Mouse (Mus musculus) thymus, postnatal 10 days (tissue): Measurements from ENCODE around the gene Adam15.
A peak's percentile ranks its signal among the peaks of the same experiment; 100 is the strongest.

Experiments used
- DNase-seq, 2 experiments: peaks; one replicate each; pipeline ENCODE4 v3.0.0; 2021; ENCODE audit warnings: low spot score in 2 of 2

Adam15 gene

DNA sequence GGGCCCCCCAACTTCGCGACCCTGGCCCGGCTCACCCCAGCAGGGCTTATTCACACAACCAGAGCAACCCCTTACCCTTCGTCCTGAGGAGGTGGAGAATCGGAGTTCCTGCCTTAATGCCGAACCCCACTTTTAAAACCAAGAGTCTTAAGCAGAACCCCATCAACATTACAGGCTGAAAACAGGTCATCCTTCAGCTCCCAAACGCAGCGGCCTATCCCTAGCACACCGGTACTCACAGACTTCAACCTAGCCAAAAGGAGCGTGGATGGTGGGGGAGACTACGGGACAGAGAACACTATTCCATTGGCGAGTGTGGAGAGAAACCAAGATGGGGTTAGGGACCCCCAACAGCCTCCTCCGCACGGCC lies 27.7 kb downstream of the Adam15 start:
- DNase-seq = no peak

- DNase-seq = no peak
Observed at GRCm38 (mm10) chr3:89321183-89322130, 28.3 kb downstream of the Adam15 start.

GRCm38 (mm10) chr3:89320581-89321182 lies 29.1 kb downstream of the Adam15 start:
- DNase-seq = no peak

- no peak for DNase-seq
Observed at GRCm38 (mm10) chr3:89319591-89320350, 30.0 kb downstream of the Adam15 start.

DNA sequence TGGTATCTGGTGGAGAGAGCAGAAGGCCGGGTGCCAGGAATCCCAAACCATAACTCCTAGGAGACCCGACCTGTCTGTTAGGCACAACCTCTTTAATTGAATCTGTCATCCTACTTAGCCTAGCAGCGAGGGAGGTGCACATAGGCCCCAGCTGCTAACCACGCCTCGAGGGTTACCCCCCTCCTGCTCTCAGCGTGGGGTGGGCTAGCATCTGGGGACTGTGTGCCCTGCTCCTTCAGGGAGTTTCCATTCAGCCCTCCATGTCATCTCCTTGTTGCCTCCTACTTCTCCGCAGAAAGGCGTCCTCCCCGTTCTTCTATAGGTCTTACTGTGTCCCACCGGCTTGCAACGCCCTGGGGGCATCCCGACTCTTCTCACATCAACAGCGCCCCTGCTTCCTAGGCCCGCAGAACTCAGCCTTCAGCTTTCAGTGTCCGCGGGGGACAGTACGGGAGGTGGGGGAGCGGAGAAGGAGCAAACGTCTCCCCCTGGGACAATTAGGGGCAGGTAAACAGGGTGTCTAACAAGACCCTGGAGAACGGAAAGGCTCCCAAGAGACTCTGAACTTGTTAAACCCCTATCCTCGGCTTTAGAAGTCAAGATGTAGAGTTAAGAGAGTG lies 30.7 kb downstream of the Adam15 start:
- DNase-seq = no peak

DNA sequence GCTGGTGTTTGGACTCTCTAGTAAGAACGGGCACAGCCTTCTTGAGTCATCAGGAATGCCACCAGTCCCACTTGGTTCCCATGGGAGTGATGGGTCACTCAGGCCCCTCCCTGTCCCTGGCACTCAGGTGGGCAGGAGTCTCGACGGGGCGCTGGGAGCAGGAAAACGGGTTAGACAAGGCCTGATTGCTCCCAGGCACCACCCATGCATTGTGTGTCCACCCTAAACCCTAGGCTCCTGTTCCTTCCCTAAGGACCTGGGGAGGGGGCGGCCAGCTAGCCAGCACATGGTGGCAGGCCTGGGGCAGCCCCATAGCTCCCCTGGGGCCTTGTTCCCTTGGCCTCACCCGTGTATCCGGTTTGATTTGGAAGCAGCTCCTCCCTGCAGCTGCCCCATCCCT lies 31.5 kb downstream of the Adam15 start:
- DNase-seq = no peak

- no peak for DNase-seq
Observed at GRCm38 (mm10) chr3:89317246-89317645, 32.5 kb downstream of the Adam15 start.

GRCm38 (mm10) chr3:89316833-89317232 lies 33.0 kb downstream of the Adam15 start:
- peak; percentile 54 to 74 for DNase-seq

DNA sequence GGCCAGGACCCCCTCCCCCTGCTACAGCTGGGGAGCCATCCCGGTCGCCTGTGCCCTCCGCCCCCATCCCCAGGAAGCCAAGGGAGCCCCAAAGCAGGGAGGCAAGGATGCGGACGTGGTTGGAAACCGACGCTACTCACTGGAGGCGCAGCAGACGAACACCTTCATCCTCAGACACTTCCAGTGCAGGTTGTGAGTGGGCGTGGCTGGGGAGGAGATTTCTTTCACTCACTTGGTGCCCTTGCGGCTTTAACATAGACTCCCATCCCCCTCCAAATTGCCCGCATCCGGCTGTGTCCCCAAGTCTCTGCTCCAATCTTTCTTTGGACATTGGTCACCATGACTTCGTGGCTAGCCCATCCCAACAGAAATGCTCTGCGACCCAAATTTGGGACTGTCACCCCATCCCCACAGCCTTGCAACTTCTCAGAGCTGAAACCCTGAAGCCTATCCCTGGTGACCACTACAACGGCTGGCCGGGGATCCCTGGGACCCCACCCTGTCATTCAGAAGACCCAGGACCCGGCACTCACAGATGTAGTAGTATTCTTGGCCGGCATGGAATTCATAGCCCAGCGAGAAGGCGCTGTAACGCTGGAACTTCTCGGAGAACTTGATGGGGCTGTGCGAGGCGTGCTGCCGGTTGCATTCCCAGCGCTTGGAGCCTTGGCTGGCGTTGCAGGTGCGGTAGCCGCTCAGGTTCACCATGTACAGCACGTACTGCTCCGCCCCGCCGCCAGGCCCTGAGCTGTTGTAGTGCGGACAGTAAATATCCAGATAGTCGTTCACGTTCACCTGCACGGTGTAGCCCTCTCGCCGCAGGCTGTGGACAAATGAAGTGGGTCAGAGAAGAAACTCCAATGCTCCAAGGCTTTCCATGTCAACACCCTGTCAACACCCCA lies 33.6 kb downstream of the Adam15 start:
- DNase-seq = no peak

DNA sequence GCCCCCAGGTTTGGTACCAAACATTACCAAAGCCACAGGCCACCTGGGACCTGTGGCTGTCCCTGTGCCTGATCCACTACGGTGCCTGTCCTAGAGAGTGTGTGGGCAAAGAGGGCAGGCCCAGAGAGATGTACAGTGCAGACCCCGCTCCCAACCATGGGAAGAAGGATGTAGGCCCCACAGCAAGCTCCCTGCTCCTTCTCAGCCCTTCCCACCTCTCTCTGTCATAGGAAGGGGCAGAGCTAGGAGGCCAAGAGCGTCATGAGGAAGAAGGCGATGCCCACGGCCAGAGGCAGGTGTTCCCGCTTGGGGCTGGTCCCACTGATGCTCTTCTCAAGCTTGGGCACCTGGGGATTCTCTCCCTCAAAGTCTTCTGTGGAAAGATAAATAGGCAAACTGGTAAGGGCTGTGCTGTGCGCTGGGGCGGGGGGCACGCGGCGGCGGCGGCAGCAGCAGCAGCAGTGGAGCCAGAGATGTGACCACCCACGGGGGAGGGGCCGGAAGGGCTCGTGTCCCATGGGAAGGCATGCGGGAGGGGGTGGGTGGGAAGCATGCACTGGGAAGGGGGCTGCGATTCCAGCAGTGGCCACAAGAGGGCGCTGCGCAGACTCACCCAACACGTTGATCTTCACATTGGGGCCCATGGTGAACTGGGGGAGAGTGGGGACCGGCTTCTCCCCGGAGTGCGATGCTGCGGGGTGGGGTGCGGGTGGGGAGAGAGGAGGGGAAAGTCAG lies 34.4 kb downstream of the Adam15 start:
- peak in 1 of 2 experiments; percentile 69 for DNase-seq

DNA sequence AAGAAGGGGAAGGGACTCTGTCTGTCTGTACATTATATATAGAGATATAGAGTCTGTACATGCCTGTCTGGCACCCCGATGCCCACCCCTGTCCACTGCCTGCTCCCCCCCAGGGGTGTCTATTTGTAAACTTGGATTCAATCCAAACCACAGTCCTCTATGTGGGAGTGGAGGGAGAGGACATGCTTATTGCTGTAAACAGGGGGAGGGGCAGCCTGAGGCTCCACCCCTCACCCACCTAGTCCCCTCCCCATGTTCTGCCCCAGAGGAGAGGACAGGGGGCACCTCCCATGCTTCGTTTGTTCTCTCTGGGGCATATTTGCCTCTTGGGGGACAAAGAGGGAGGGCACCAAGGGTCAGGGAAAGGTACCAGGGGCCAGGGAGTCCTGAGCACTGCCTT lies 35.0 kb downstream of the Adam15 start:
- no peak for DNase-seq

DNA sequence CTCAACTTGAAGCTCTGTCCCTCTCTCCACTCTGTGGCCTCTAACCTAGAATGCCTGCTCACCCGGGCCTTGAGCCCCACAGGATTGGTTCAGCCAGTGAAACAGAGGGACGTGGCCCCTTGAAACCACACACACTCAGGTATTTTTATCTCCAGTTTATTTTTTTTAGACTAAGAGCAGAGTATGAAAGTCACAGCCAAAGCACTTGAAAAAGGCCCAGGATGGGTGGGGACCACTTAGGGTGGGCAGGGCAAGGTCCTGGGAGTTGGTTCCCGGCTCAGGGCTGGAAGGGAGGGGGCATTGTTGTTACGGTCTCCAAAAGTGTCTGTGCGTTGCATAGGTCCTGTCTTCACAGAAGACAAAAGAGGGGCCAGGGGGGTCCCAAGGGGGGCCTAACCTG lies 35.5 kb downstream of the Adam15 start:
- DNase-seq = no peak

- peak; percentile 36 to 69 for DNase-seq
Observed at GRCm38 (mm10) chr3:89308089-89308488, 41.7 kb downstream of the Adam15 start.

DNA sequence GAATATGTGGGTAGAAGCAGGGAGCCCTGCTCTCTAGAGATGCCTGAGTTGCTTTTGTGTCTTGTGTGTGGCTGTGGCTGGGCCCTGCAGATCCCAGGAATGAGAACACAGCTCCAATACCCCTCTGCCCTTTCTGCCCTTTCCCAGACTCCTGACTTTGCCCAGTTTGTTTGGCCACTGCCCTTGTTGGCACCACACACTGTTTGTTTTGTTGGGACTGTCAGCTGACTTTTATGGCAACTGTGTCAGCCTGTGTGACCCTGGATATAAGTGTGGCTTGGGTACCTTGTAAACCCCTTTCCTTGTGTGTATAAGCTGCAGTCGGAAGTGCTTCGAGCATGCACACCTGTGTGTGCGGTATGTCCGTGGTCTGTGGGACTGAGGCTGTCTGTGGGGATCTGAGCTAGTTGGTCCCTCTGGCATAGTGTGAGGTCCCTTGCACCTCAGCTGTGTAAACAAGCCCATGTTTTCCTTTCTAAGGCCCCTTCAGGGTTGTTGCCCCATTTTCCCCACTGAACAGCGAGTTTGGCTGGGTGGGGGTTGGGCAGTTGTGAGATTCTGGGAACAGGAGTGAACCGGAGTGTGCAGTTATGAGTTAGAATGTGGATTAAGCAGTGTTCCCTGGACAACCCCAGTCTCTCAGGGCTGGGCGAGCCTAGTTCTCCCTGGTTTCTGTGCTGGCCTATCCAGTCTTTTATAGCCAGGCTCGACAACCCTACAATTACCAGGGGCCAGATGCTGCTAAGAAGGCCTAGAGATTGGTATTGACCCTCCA lies 44.1 kb downstream of the Adam15 start:
- DNase-seq = no peak

DNA sequence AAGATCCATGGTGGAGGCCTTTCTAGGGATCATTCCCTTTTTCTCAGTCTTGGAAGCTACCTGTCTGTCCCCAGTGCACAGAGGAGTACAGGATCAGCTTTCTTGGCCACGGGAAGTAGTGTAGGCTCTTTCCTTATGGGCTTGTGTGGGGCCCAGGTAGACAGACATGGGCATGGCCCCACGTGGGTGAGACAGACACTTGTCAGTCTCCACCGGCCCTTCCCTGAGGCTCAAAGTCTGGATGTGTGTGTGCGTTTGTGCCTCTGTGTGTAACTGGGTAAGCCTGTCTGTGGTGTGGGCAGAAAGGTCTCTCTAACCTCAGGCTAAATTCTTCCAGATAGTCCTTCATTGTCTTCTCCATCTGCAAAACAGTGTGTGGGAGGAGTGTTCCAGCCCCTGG lies 44.7 kb downstream of the Adam15 start:
- DNase-seq = no peak

- DNase-seq = no peak
Observed at GRCm38 (mm10) chr3:89304440-89304839, 45.4 kb downstream of the Adam15 start.

DNA sequence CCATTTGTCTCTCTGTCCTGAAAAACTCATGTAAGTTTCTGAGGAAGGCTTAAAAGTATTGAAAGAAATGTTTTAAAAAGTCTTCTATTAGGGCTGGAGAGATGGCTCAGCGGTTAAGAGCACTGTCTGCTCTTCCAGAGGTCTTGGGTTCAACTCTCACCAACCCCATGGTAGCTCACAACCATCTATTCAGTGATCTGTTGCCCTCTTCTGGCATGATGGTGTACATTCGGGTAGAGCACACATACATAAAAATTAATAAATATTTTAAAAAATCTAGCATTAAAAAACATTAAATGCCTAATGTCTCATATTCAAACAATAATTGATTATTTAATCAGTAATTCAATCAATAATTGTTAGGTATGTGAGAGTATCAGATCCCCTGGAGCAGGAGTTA lies 49.3 kb downstream of the Adam15 start:
- no peak for DNase-seq

DNA sequence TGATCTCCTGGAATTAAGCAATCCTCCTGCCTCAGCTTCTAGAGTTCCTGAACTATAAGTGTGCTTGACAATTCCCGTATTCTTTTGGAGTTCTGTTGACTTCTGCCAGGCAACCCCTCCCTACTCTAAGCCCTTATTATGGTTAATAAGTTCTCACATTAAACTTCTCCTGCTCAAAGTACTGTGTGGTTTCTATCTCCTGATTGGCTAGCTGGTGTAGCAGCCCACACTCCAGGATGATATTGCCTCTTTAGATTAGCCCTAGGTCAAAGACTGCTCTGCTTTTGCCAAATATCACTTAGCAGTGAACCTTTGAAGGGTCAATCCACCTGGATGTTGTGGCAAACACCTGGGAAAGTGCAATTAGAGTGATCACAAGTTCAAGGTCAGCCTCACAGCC lies 49.7 kb downstream of the Adam15 start:
- no peak for DNase-seq

DNA sequence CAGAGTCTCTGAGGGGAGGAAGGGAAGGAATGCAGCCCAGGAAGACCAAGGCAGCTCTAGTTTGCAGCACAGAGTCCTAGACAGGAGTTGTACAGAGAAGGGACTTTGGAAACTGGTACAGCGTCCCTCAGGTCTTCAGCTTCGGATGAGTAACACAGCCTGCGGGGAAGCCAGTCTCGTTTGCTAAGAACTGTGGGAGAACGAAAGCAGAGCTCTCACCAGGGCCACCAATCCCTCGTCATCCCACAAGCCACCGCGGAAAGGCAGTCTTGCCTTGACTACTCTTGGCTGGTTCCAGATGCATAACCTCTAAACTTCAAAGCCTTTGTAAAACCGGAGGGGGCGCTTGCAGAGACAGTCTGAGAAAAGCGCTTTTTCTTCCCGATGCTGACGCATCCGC lies 50.3 kb downstream of the Adam15 start:
- peak; percentile 52 to 61 for DNase-seq

DNA sequence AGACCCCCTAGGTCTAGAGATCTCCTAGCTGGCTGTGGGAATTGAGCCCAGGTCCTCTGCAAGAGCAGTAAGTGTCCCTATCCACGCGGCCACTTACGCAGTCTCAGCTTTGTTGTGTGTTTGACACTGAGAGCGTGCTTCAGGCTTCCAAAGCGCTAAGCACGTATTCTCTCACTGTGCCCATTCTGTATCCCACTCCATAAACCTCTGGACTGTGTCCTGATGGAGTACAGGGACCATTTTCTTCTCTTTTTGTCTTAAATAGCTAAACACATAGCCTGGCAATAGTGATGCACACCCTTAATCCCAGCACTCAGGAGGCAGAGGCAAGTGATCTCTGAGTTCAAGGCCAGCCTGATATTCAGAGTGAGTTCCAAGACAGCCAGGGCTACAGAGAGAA lies 50.9 kb downstream of the Adam15 start:
- no peak for DNase-seq
